Mouse (Mus musculus) stomach, embryonic 15.5 days (tissue): ENCODE results near the gene Gm45837. TPM values are rescaled to one million over a fixed set of nuclear protein-coding genes. Genes with fewer than 3 reads are reported as not detected.

Source experiments
- ATAC-seq: fragments of 200-750 bp; cut with Nextera tagmentation; 2 replicates; pipeline ENCODE4 v1.8.0; 2017; ENCODE audit warnings: low read depth, moderate number of reproducible peaks, moderate TSS enrichment; ENCODE audit not compliant: insufficient read depth, low FRiP score
- H3K27ac ChIP-seq: fragments of 300-500 bp; sonication (generic); 2 replicates; pipeline ENCODE4 v1.5.1; 2015; ENCODE audit warnings: mild to moderate bottlenecking, inconsistent platforms
- H3K27me3 ChIP-seq: fragments of 300-500 bp; sonication (generic); replicated peaks from 2 replicates; pipeline ENCODE4 v1.6.1; 2015; ENCODE audit warnings: inconsistent platforms
- H3K36me3 ChIP-seq: fragments of 300-500 bp; sonication (generic); 2 replicates; pipeline ENCODE4 v1.6.1; 2015; ENCODE audit warnings: inconsistent platforms
- H3K4me1 ChIP-seq: fragments of 300-500 bp; sonication (generic); 2 replicates; pipeline ENCODE4 v1.6.1; 2015; ENCODE audit warnings: inconsistent platforms
- H3K4me2 ChIP-seq: fragments of 300-500 bp; sonication (generic); 2 replicates; pipeline ENCODE4 v1.6.1; 2015; ENCODE audit warnings: mild to moderate bottlenecking, inconsistent platforms
- H3K4me3 ChIP-seq: fragments of 300-500 bp; sonication (generic); replicated peaks from 2 replicates; pipeline ENCODE4 v1.5.1; 2015; ENCODE audit warnings: inconsistent platforms
- H3K9ac ChIP-seq: fragments of 300-500 bp; sonication (generic); 2 replicates; pipeline ENCODE4 v1.6.1; 2015; ENCODE audit warnings: inconsistent platforms
- H3K9me3 ChIP-seq: fragments of 300-500 bp; sonication (generic); 2 replicates; pipeline ENCODE4 v1.6.1; 2016; ENCODE audit warnings: inconsistent platforms
- WGBS: fragments of 180-500 bp; shearing (Covaris S2); methylation state at CpG from one replicate; pipeline ENCODE4 v1.1.7; 2015; 5-methylcytosine and 5-hydroxymethylcytosine counted together
- polyA plus RNA-seq: library from polyadenylated mRNA; unstranded; fragments of >200 nt; fragmentation: Nextera tagmentation; extraction: Ambion mirVana; gene quantifications from 2 replicates; pipeline ENCODE4 v1.2.1, GENCODE M21; 2015

The Gm45837 gene
- polyA plus RNA-seq, 1 experiment from 2014 or later = 8.0 TPM

DNA sequence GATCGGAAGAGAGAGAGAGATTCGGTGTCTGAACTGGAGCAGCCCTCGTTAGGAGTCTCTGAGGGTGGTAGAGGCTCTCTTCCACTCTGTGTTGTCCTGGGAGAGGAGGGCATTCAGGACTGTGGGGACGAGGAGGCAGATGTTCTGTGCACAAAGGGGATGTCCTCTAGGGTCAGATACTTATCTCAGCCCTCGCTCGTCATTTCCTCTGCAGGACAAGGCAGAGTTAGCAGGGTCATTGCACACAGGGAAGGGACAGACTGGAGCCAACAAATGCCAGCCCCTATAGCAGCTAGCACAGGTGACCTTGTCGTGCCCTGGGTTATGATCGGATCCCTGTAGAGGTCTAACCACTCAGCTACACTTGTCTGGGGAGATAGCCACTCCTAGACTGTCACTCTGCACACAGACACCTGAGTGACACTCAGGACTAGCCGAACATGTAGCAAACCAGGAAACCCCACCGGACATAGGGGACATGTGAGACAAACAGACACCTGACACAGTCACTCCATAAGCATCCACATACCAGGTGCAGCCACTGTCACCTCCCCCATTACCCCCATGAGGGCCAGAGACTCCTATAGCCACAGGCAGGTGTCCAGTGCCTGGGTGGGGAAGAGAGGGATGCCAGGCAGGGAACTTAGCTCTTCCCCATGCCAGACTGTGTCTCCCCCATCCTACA, 49.4 kb downstream of the Gm45837 start:
- Histone ChIP-seq H3K4me1 (peaks cover 15% of the 10 kb centered on the region; the same call in 1 of the 2 replicates), H3K4me2 (no peak overlapping the region), H3K9ac (no peak overlapping the region), H3K4me3 (no peak overlapping the region), H3K9me3 (no peaks in the 10 kb centered on the region), H3K36me3 (no peaks in the 10 kb centered on the region), H3K27me3 (no peaks in the 10 kb centered on the region), H3K27ac (no peak overlapping the region)
- 58% methylated on average over 10 of the region's 10 CpGs for WGBS
- no peak for ATAC-seq

DNA sequence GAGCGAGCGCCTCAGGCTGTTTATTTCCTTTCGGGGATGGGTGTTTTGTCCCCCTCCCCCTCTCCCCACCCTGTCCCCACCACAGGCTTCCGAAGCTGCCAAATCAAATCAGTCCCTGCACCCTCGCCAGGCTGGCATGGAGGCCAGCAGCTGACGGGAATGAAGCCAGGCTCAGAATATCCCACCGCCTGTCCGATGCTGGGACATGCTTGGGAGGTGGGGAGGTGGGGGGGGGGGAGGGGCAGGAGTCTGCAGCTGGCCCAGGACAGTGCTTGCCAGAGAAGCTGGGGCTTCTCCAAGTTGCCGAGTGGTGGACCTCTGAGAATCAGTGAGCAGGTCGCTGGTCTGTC, 49.9 kb downstream of the Gm45837 start:
- ATAC-seq = no peak
- H3K9me3 ChIP-seq = no peaks in the 10 kb centered on the region
- no peak overlapping the region for H3K27ac ChIP-seq
- H3K9ac ChIP-seq = no peak overlapping the region
- 37% methylated on average over 10 of the region's 10 CpGs for WGBS
- H3K4me2 ChIP-seq = no peak overlapping the region
- H3K4me3 ChIP-seq = no peak overlapping the region
- peaks cover 20% of the 10 kb centered on the region; the same call in 1 of the 2 replicates for H3K4me1 ChIP-seq
- H3K27me3 ChIP-seq = no peaks in the 10 kb centered on the region
- H3K36me3 ChIP-seq = no peaks in the 10 kb centered on the region

DNA sequence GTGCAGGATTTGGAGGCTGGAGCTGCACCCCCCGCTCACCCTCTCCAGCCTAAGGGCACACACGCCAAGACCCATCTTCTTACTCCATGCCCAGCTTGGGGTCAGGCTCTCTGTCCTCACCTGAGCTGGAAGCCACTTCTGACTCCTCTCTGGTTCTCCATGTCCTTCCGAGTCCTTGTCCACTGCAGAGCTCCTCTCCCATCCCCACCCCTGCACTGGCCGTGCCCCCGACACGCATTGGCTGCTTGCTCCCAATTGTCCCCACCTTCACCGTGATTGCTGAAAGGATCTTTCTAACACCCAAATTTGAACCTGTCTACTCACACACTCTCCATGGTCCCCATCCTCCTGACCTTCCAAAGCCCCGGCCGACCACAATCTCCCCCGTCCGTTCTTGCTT, 50.9 kb downstream of the Gm45837 start:
- no peak overlapping the region for H3K4me2 ChIP-seq
- H3K36me3 ChIP-seq = no peaks in the 10 kb centered on the region
- no peak overlapping the region for H3K9ac ChIP-seq
- WGBS = 73% methylated on average over 10 of the region's 11 CpGs
- ATAC-seq = no peak
- peaks cover 21% of the 10 kb centered on the region; the same call in 1 of the 2 replicates for H3K4me1 ChIP-seq
- H3K27me3 ChIP-seq = no peaks in the 10 kb centered on the region
- H3K4me3 ChIP-seq = no peak overlapping the region
- H3K9me3 ChIP-seq = no peaks in the 10 kb centered on the region
- no peak overlapping the region for H3K27ac ChIP-seq

DNA sequence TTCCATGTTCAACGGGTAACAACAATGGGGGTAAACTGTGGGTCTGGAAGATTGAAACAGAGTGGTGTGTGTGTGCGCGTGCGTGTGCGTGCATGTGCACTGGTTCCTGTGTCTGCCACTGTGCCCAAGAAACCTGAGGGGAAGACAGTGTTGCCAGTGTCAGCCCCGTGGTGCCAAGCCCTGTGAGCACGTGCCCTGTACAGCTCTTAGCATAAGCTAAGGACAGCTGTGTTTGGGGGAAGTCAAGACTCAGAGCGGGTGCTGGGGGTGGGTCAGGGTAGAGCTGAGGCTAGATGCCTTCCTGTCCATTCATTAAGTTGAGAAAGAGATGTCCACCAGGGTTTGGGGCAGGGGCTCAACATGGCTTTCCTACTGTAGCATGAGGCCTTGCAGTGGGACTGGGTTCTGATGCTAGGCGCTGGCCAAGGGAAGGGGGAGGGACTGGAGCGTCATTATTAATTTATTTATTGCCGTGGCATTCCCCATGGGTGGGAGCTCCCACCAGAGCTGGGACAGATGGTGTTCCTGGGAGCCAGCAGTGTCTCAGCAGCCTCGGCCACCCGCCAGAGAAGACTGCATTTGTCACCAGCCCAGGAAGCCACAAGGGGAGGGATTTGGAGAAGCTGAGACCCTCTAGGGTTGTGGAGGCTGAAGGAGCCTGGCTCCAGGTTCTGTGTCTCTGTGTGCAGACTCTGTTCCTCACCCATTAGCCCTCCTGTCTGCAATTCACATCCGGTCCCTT, 51.8 kb downstream of the Gm45837 start:
- no peak for ATAC-seq

DNA sequence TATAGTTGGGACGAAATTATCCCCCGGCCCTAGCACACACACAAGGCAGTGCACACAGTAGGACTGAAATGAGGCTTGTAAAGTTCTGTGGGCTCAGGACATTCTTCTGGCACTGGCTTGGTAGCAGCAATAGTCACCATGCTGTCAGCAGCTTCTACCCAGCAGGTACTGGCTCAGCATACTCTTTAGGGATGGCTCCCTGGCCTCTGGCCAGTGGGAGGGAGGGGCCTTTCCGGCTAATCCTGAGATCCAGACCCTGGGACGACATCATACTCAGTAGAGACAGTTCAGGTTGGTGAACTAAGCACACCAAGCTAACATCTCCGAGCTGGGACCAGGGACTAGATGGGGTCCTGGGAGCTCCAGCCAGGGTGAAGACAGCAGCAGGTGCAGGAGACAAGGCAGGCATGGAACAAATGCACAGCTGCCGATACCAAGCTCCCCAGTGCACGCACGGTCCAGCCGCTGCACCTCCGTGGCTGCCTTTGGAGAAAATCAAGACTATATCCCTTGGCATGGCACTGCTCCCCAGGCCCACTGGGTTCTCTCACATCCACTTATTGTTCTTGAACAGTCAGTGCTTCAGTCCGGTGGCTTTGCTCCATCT, 53.1 kb downstream of the Gm45837 start:
- 75% methylated on average over 11 of the region's 11 CpGs for WGBS
- Histone ChIP-seq H3K9me3 (no peaks in the 10 kb centered on the region), H3K27me3 (no peaks in the 10 kb centered on the region), H3K4me3 (no peak overlapping the region), H3K9ac (no peak overlapping the region), H3K4me2 (no peak overlapping the region), H3K4me1 (peaks cover 21% of the 10 kb centered on the region; the same call in 1 of the 2 replicates), H3K36me3 (no peaks in the 10 kb centered on the region), H3K27ac (no peak overlapping the region)
- no peak for ATAC-seq

More for the DNA sequence above, 51.8 kb downstream of the Gm45837 start:
- WGBS = 69% methylated on average over 14 of the region's 14 CpGs
- H3K9ac ChIP-seq = no peak overlapping the region
- H3K36me3 ChIP-seq = no peaks in the 10 kb centered on the region
- no peaks in the 10 kb centered on the region for H3K9me3 ChIP-seq
- no peaks in the 10 kb centered on the region for H3K27me3 ChIP-seq
- H3K4me3 ChIP-seq = no peak overlapping the region
- no peak overlapping the region for H3K27ac ChIP-seq
- H3K4me1 ChIP-seq = peaks cover 21% of the 10 kb centered on the region; the same call in 1 of the 2 replicates
- H3K4me2 ChIP-seq = no peak overlapping the region

DNA sequence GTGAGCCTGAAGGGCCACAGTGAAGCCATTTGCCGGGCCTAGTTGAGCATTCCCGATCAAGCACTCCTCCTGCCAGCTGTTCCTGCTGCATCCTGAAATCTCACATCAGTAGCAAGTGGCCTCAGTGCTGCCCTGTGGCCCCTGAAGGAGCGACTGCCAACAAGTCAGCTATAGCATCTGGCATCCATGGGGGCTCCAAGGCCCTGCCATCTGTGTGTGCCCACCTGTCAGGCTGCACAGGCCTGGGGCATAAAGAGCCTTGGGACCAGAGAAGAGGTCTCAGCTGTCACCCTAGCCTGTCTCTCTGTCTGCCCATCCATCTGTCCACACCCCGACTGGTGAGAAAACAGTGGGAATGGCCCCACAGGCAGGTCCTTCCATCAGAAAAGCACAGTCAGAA, 54.2 kb downstream of the Gm45837 start:
- ATAC-seq = no peak
- Histone ChIP-seq H3K27me3 (no peaks in the 10 kb centered on the region), H3K4me3 (no peak overlapping the region), H3K9ac (no peak overlapping the region), H3K4me2 (no peak overlapping the region), H3K36me3 (no peaks in the 10 kb centered on the region), H3K27ac (peak overlapping the region; percentile 37), H3K4me1 (peaks cover 18% of the 10 kb centered on the region; the same call in 1 of the 2 replicates), H3K9me3 (no peaks in the 10 kb centered on the region)
- WGBS = 59% methylated on average over 4 of the region's 4 CpGs

DNA sequence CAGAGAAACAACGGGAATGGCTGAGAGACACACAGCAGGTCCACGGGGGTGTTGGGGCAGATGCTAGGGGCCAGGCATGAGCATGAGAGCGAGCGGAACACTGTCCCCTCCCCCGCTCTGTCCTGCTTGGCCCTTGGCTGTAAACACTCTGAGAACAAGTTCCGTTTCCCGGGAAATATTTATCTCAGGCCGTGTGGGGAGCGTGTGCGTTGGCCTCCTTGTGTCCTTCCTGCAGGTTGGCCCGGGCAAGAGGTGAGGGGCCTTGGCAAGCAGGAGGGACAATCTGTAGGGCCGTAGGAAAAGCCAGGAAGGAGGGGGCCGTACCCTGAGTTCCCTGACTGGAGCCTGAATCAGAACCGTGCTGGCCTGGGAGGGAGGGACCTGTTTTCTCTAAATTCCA, 54.7 kb downstream of the Gm45837 start:
- no peaks in the 10 kb centered on the region for H3K36me3 ChIP-seq
- peaks cover 16% of the 10 kb centered on the region; the same call in 1 of the 2 replicates for H3K4me1 ChIP-seq
- H3K9ac ChIP-seq = no peak overlapping the region
- H3K9me3 ChIP-seq = no peaks in the 10 kb centered on the region
- 0 out of 2 replicates have a peak, but pooled peaks have one; percentile 25 for ATAC-seq
- no peaks in the 10 kb centered on the region for H3K27me3 ChIP-seq
- H3K27ac ChIP-seq = peak overlapping the region; percentile 62; the same call in 1 of the 2 replicates
- no peak overlapping the region for H3K4me3 ChIP-seq
- 14% methylated on average over 14 of the region's 14 CpGs for WGBS
- no peak overlapping the region for H3K4me2 ChIP-seq

DNA sequence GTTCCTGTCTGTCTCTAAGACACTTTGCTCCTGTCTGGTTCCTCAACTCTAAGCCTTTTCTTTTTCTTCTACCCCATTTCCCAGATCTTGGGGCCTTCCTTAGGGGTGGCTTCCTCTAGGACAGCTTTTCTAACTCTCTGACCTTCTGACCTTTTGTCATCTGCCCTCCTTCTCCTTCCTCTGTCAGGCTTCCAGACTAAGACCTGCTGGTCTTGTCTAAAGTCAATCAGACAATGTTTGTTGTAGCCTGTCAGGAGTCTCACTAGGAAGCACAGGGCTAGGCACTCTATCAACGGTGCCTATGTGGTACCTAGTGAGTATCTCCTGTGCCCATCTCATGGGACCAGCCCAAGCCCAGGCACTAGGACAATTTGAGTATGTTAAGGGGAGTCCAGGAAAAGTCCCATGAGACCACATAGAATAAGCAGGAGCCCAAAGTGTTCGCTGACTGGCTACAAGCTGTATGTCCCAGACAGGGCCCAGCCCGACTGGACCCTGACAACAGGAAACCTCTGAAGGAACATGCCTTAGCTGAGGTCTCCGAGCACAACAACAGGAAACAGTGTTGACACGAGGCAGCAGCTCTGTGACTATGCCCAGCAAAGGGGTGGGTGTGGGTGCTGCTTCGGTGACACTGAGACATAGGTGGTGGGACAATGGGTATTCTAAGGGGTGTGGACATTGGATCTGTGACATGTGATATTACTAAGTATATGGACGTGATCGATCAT, 55.3 kb downstream of the Gm45837 start:
- ATAC-seq = no peak

DNA sequence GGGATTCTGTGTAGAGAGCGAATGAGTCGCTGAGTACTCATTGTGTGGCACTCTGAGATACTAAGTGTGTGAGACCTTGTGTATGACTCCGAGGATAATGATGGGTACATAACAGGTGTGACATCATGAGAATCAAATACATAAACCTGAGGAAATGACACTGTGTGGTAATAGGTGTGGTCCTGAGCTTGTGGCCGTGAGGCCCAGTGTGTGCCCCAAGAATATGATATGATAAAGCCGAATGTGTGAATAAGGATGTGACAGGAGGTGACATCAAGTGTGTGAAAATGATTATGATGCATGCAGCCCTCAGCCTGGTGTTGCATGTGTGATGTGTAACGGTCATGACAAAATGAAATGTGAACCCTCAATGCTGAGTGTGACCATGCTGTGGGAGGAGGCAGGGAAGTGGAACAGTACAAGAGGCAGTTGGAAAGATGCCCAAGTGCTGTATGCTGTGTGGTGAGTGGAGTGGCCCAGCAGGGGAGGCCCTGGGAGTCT, 55.9 kb downstream of the Gm45837 start:
- Histone ChIP-seq H3K27me3 (no peaks in the 10 kb centered on the region), H3K36me3 (no peaks in the 10 kb centered on the region), H3K4me3 (no peak overlapping the region), H3K27ac (peak overlapping the region; percentile 62; the same call in 1 of the 2 replicates), H3K9me3 (no peaks in the 10 kb centered on the region), H3K4me2 (no peak overlapping the region), H3K9ac (no peak overlapping the region), H3K4me1 (peaks cover 14% of the 10 kb centered on the region; the same call in 1 of the 2 replicates)
- no peak for ATAC-seq
- 76% methylated on average over 6 of the region's 6 CpGs for WGBS

More for the DNA sequence above, 55.3 kb downstream of the Gm45837 start:
- H3K4me2 ChIP-seq = no peak overlapping the region
- no peaks in the 10 kb centered on the region for H3K9me3 ChIP-seq
- no peak overlapping the region for H3K4me3 ChIP-seq
- peaks cover 14% of the 10 kb centered on the region; the same call in 1 of the 2 replicates for H3K4me1 ChIP-seq
- no peak overlapping the region for H3K9ac ChIP-seq
- WGBS = 72% methylated on average over 8 of the region's 8 CpGs
- H3K27me3 ChIP-seq = no peaks in the 10 kb centered on the region
- peak overlapping the region; percentile 62 for H3K27ac ChIP-seq
- no peaks in the 10 kb centered on the region for H3K36me3 ChIP-seq

DNA sequence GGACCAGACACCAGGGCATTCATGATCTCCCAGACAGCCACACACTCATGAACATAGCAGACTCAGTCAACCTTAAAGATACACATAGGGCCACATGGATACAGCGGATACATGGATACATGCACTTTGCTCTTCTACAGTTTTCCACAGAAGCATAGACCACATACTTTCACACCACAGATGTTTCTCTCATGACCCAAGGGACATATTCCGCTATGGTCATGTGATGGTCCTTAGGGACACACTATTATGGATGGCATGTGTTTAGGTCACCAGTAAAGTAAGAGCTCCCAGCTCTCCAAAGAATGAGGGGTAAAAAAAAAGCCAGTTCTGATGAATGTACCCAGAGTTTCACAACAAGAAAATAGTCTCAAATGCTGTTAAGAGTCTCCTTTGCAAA, 60.7 kb downstream of the Gm45837 start:
- Histone ChIP-seq H3K27me3 (no peaks in the 10 kb centered on the region), H3K27ac (no peak overlapping the region), H3K36me3 (no peaks in the 10 kb centered on the region), H3K4me3 (no peak overlapping the region), H3K4me1 (peaks cover 8% of the 10 kb centered on the region; the same call in 1 of the 2 replicates), H3K9me3 (no peaks in the 10 kb centered on the region), H3K4me2 (no peak overlapping the region), H3K9ac (no peak overlapping the region)
- 86% methylated on average over 2 of the region's 2 CpGs for WGBS
- ATAC-seq = no peak

DNA sequence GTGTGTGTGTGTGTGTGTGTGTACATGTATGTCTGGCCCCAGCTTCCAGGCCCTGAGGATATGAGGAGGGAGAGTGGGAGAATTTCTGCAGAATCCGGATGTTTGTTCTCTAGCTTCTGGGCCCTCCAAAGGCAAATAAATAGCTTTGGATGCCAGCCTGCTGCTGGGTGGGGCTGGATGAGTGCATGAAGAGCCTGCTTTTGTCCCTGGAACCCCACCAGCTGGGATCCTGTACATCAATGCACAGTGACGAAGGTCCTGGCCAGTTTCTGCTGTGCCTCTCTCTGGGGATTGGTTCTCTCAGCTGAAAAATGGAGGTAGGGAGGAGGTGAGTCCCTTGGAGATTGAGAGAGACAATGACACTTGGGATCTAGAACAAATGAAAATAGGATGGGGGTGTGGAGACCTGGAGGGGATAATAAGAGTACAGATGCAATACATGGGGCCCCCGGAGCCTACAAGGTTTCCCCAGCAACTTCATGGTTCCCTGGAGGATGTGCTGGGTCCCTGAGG, 61.3 kb downstream of the Gm45837 start:
- Histone ChIP-seq H3K4me2 (no peak overlapping the region), H3K27ac (no peak overlapping the region), H3K27me3 (no peaks in the 10 kb centered on the region), H3K9ac (no peak overlapping the region), H3K9me3 (no peaks in the 10 kb centered on the region), H3K36me3 (no peaks in the 10 kb centered on the region), H3K4me3 (no peak overlapping the region), H3K4me1 (peaks cover 8% of the 10 kb centered on the region; the same call in 1 of the 2 replicates)
- 63% methylated on average over 3 of the region's 3 CpGs for WGBS
- ATAC-seq = no peak
